Mouse (Mus musculus): ENCODE measurements at regions not wholly inside any gene's neighbourhood (a gene's known extent, or its start where the extent isn't known, plus 50 kb on each side); places are given as distances from the start of the nearest gene placed in this dataset.

GRCm38 (mm10) chr8:126671594-126671993 is 77.8 kb upstream of the Irf2bp2 start:
- WGBS, result 93% methylated on average over 11 of the region's 11 CpGs
- Histone ChIP-seq H3K4me3 (no peak overlapping the region), H3K9me3 (no peaks in the 10 kb centered on the region), H3K4me2 (replicated peaks) (no peak overlapping the region), H3K27me3 (no peaks in the 10 kb centered on the region), H3K27ac (replicated peaks) (no peak overlapping the region), H3K36me3 (no peaks in the 10 kb centered on the region), H3K4me1 (peaks cover 22% of the 10 kb centered on the region), H3K9ac (replicated peaks) (no peak overlapping the region)
- no peak for ATAC-seq (ENCODE audit: low FRiP score, low read depth)

GRCm38 (mm10) chr8:126669919-126670318 is 76.1 kb upstream of the Irf2bp2 start:
- no peak for ATAC-seq (ENCODE audit: low FRiP score, low read depth)
- Histone ChIP-seq H3K4me3 (no peak overlapping the region), H3K9ac (replicated peaks) (no peak overlapping the region), H3K36me3 (no peaks in the 10 kb centered on the region), H3K27ac (replicated peaks) (no peak overlapping the region), H3K9me3 (no peaks in the 10 kb centered on the region), H3K4me2 (replicated peaks) (no peak overlapping the region), H3K27me3 (no peaks in the 10 kb centered on the region), H3K4me1 (peaks cover 38% of the 10 kb centered on the region)
- WGBS, result 94% methylated on average over 9 of the region's 9 CpGs

- whole genome bisulfite sequencing, result 73% methylated on average over 6 of the region's 6 CpGs
- no peak for ATAC-seq (ENCODE audit: low FRiP score, low read depth)
- no peak overlapping the region for H3K27ac ChIP-seq (replicated peaks)
- no peaks in the 10 kb centered on the region for H3K27me3 ChIP-seq
- no peaks in the 10 kb centered on the region for H3K9me3 ChIP-seq
- no peak overlapping the region for H3K4me2 ChIP-seq (replicated peaks)
- H3K4me3 ChIP-seq, result no peak overlapping the region
- H3K36me3 ChIP-seq, result no peaks in the 10 kb centered on the region
- H3K9ac ChIP-seq (replicated peaks), result no peak overlapping the region
- H3K4me1 ChIP-seq, result peaks cover 46% of the 10 kb centered on the region
These were observed 75.4 kb upstream of the Irf2bp2 start for GRCm38 (mm10) chr8:126669154-126669553.

- Histone ChIP-seq H3K9me3 (no peaks in the 10 kb centered on the region), H3K36me3 (no peaks in the 10 kb centered on the region), H3K4me2 (replicated peaks) (no peak overlapping the region), H3K27me3 (no peaks in the 10 kb centered on the region), H3K27ac (replicated peaks) (no peak overlapping the region), H3K9ac (replicated peaks) (no peak overlapping the region), H3K4me1 (peaks cover 51% of the 10 kb centered on the region), H3K4me3 (no peak overlapping the region)
- WGBS, result 78% methylated on average over 5 of the region's 5 CpGs
- ATAC-seq (ENCODE audit: low FRiP score, low read depth), result no peak
These were observed 74.9 kb upstream of the Irf2bp2 start for GRCm38 (mm10) chr8:126668657-126669025.

- no peak overlapping the region for H3K4me3 ChIP-seq
- no peak for ATAC-seq (ENCODE audit: low FRiP score, low read depth)
- H3K36me3 ChIP-seq, result no peaks in the 10 kb centered on the region
- no peak overlapping the region for H3K9ac ChIP-seq (replicated peaks)
- H3K4me2 ChIP-seq (replicated peaks), result no peak overlapping the region
- no peaks in the 10 kb centered on the region for H3K27me3 ChIP-seq
- WGBS, result 72% methylated on average over 16 of the region's 16 CpGs
- peaks cover 58% of the 10 kb centered on the region for H3K4me1 ChIP-seq
- peak overlapping the region; percentile 95 for H3K27ac ChIP-seq (replicated peaks)
- H3K9me3 ChIP-seq, result no peaks in the 10 kb centered on the region
These were observed 74.2 kb upstream of the Irf2bp2 start for GRCm38 (mm10) chr8:126667721-126668656.

- 51% methylated on average over 12 of the region's 12 CpGs for WGBS
- H3K4me1 ChIP-seq, result peaks cover 65% of the 10 kb centered on the region
- ATAC-seq (ENCODE audit: low FRiP score, low read depth), result peak; percentile 25
- peak overlapping the region; percentile 52 for H3K9ac ChIP-seq (replicated peaks)
- H3K27me3 ChIP-seq, result no peaks in the 10 kb centered on the region
- no peak overlapping the region for H3K4me3 ChIP-seq
- H3K36me3 ChIP-seq, result no peaks in the 10 kb centered on the region
- H3K4me2 ChIP-seq (replicated peaks), result peak overlapping the region; percentile 34
- no peaks in the 10 kb centered on the region for H3K9me3 ChIP-seq
- peak overlapping the region; percentile 95 for H3K27ac ChIP-seq (replicated peaks)
These were observed 73.4 kb upstream of the Irf2bp2 start for GRCm38 (mm10) chr8:126667086-126667720.

- Histone ChIP-seq H3K4me2 (replicated peaks) (peak overlapping the region; percentile 34), H3K9ac (replicated peaks) (peak overlapping the region; percentile 52), H3K4me3 (no peak overlapping the region), H3K9me3 (no peaks in the 10 kb centered on the region), H3K36me3 (no peaks in the 10 kb centered on the region), H3K27ac (replicated peaks) (peak overlapping the region; percentile 95), H3K4me1 (peaks cover 72% of the 10 kb centered on the region), H3K27me3 (no peaks in the 10 kb centered on the region)
- 1% methylated on average over 15 of the region's 15 CpGs for WGBS
- ATAC-seq (ENCODE audit: low FRiP score, low read depth), result peak; percentile 91
These were observed 72.7 kb upstream of the Irf2bp2 start for GRCm38 (mm10) chr8:126666327-126667085.

GRCm38 (mm10) chr8:126665581-126666241 is 71.9 kb upstream of the Irf2bp2 start:
- WGBS, result 25% methylated on average over 18 of the region's 18 CpGs
- peak overlapping the region; percentile 95 for H3K27ac ChIP-seq (replicated peaks)
- H3K4me1 ChIP-seq, result peaks cover 80% of the 10 kb centered on the region
- no peaks in the 10 kb centered on the region for H3K27me3 ChIP-seq
- H3K4me2 ChIP-seq (replicated peaks), result peak overlapping the region; percentile 34
- H3K9ac ChIP-seq (replicated peaks), result 0 out of 2 replicates have a peak overlapping the region, but pooled peaks have one; percentile 52
- H3K4me3 ChIP-seq, result 0 out of 2 replicates have a peak overlapping the region, but pooled peaks have one; percentile 2
- ATAC-seq (ENCODE audit: low FRiP score, low read depth), result no peak
- H3K9me3 ChIP-seq, result no peaks in the 10 kb centered on the region
- no peaks in the 10 kb centered on the region for H3K36me3 ChIP-seq

- no peak overlapping the region for H3K4me2 ChIP-seq (replicated peaks)
- ATAC-seq (ENCODE audit: low FRiP score, low read depth), result no peak
- H3K4me3 ChIP-seq, result no peak overlapping the region
- H3K9ac ChIP-seq (replicated peaks), result no peak overlapping the region
- H3K4me1 ChIP-seq, result peaks cover 89% of the 10 kb centered on the region
- H3K27me3 ChIP-seq, result no peaks in the 10 kb centered on the region
- peak overlapping the region; percentile 95 for H3K27ac ChIP-seq (replicated peaks)
- H3K36me3 ChIP-seq, result no peaks in the 10 kb centered on the region
- no peaks in the 10 kb centered on the region for H3K9me3 ChIP-seq
- 73% methylated on average over 5 of the region's 5 CpGs for WGBS
These were observed 71.1 kb upstream of the Irf2bp2 start for GRCm38 (mm10) chr8:126664891-126665290.

- Histone ChIP-seq H3K27ac (replicated peaks) (peak overlapping the region; percentile 81), H3K9me3 (no peaks in the 10 kb centered on the region), H3K27me3 (no peaks in the 10 kb centered on the region), H3K36me3 (no peaks in the 10 kb centered on the region), H3K4me3 (no peak overlapping the region), H3K4me2 (replicated peaks) (no peak overlapping the region), H3K9ac (replicated peaks) (no peak overlapping the region), H3K4me1 (peaks cover 89% of the 10 kb centered on the region)
- no peak for ATAC-seq (ENCODE audit: low FRiP score, low read depth)
- 50% methylated on average over 14 of the region's 14 CpGs for WGBS
These were observed 69.3 kb upstream of the Irf2bp2 start for GRCm38 (mm10) chr8:126662797-126663784.
